Mouse (Mus musculus) right cerebral cortex, postnatal 14 days (tissue): ENCODE data around the gene Gls.

ENCODE experiments used
- DNase-seq: peaks from one replicate; pipeline ENCODE4 v3.0.0; 2022

The Gls gene

GRCm38 (mm10) chr1:52118860-52119591 lies 114.0 kb downstream of the Gls start, which contains the start of gene Stat1:
Gene Stat1, plus strand, starts transcription at chr1:52119440.
- peak; percentile 75 for DNase-seq

DNA sequence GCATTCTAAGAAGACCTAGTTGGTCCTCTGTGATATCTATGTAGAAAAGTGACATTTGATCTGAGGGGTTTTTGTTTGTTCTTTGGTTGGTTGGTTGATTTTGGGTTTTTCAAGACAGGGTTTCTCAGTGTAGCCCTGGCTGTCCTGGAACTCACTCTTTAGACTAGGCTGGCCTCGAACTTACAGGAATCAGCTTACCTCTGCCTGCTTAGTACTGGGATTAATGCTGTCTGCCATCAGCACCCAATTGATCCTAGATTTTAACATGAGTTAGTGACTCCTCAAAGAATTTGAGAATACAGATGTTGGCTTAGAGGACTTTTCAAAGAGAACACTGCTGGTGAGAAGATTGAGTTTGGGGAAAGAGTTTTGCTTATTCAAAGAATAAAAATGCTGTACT lies 115.3 kb downstream of the Gls start:
- no peak for DNase-seq

DNA sequence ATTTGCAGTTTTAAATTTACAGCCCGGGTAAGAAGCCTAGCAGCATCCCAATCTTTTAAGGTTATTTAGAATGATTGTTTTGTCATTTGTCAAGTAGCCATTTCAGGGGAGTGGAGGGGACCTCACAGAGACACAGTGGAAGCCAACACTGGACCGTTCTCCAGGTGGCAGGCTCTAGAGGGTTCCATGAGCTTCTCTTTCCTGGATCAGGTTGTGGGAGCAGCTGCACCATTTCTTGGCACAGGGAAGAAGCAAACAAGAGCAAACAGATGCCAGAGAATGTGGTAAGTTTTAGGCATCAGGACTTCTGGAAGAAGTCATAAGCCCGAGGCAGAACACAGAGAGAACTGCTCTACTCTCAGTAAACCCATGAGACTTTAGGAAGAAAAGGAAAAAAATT lies 116.6 kb downstream of the Gls start:
- no peak for DNase-seq

DNA sequence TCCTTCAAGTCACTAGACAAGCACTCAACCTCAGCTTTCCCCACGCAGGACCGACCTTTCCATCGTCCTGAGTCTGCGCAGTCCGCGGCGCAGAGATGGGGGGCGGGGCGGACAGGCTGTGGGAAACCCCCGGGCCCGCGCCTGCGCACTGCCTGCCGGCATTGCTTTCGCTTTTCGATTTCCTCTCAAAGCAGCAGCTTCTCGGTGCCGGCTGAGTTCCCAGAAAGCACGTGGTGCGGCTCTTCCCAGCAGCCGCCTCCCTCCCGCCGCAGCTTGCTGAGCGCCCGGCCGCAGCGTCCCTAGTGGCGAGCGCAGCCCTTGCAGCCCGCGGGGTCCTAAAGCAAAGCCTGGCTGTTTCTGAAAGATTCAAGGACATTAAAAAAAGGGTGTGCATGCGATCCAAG lies 119.4 kb downstream of the Gls start:
- peak; percentile 99 for DNase-seq
